Mouse (Mus musculus) induced T-regulatory cell, adult 2 months (primary cell): ENCODE data around the gene Chmp3.

Source experiments
- DNase-seq: peaks from one replicate; pipeline ENCODE4 v3.0.0-alpha.2; 2012; ENCODE audit warnings: low read depth

Chmp3 gene

GRCm38 (mm10) chr6:71609968-71610367 lies 66.4 kb downstream of the Chmp3 start:
- DNase-seq = no peak

- no peak for DNase-seq
Observed at GRCm38 (mm10) chr6:71613225-71613624, 69.6 kb downstream of the Chmp3 start.

- no peak for DNase-seq
Observed at GRCm38 (mm10) chr6:71616959-71617358, 73.4 kb downstream of the Chmp3 start.

- no peak for DNase-seq
Observed at GRCm38 (mm10) chr6:71621551-71621950, 78.0 kb downstream of the Chmp3 start.

GRCm38 (mm10) chr6:71621981-71622380 lies 78.4 kb downstream of the Chmp3 start:
- DNase-seq = no peak

- DNase-seq = no peak
Observed at GRCm38 (mm10) chr6:71624723-71625122, 81.1 kb downstream of the Chmp3 start.

GRCm38 (mm10) chr6:71625984-71626383 lies 82.4 kb downstream of the Chmp3 start:
- DNase-seq = no peak

- no peak for DNase-seq
Observed at GRCm38 (mm10) chr6:71627325-71627724, 83.7 kb downstream of the Chmp3 start.

- DNase-seq = peak; percentile 27
Observed at GRCm38 (mm10) chr6:71631196-71631595, 87.6 kb downstream of the Chmp3 start.

- no peak for DNase-seq
Observed at GRCm38 (mm10) chr6:71631706-71632461, 88.3 kb downstream of the Chmp3 start.
